Mouse (Mus musculus): ENCODE data around the gene Txn2.

Txn2 gene

GRCm38 (mm10) chr15:77933770-77934169 is 5.0 kb upstream of the Txn2 start:
- DNase-seq (ENCODE audit: low spot score), result peak; percentile 96

- no peak for DNase-seq (ENCODE audit: low spot score)
Observed at GRCm38 (mm10) chr15:77933222-77933621, 4.4 kb upstream of the Txn2 start.

GRCm38 (mm10) chr15:77931689-77932016 is 2.8 kb upstream of the Txn2 start:
- DNase-seq (ENCODE audit: low spot score), result no peak

GRCm38 (mm10) chr15:77930986-77931688 is 2.3 kb upstream of the Txn2 start:
- DNase-seq (ENCODE audit: low spot score), result no peak

- DNase-seq (ENCODE audit: low spot score), result no peak
Observed at GRCm38 (mm10) chr15:77929804-77930203, 998 bp upstream of the Txn2 start.

DNA sequence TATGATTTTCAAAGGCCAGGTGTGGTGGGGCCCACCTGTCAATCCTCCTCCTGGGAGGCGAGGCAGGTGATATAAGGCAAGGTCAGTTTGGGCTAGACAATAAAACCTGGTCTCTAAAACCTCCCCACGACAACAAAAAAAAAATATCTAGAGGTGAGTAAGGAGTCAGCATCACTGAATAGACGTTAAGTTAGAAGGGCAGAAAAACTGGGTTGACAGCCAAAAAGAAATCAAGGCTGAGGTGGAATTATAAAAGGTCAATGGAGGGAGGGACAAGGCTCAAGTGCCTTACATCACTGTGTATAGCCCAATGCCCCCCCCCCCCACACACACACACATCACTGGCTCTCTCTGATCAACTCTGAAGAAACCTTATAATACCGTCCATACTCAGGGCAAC is 715 bp downstream of the Txn2 start:
- no peak for DNase-seq (ENCODE audit: low spot score)

DNA sequence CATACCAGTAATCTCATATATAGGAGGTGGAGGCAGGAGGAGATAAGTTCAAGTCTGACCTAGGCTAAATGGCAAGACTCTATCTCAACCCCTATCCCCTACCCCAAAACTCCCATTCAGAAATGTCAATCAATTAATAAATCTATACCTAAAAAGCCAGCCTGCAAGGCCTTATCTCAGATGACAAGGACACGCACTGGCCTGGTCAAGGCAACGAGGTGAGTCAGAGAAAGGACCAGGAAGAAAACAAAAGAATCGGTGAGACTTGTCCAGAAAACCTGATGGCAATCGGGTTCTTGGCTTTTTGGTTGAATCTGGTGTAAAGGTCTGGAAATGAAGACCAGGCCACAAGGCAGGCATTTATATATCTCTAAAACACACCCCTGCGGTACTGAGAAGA is 1.9 kb downstream of the Txn2 start:
- no peak for DNase-seq (ENCODE audit: low spot score)

GRCm38 (mm10) chr15:77925195-77925594 is 3.6 kb downstream of the Txn2 start:
- DNase-seq (ENCODE audit: low spot score), result no peak

GRCm38 (mm10) chr15:77923267-77924035 is 5.4 kb downstream of the Txn2 start:
- no peak for DNase-seq (ENCODE audit: low spot score)

GRCm38 (mm10) chr15:77922710-77923109 is 6.1 kb downstream of the Txn2 start:
- no peak for DNase-seq (ENCODE audit: low spot score)

DNA sequence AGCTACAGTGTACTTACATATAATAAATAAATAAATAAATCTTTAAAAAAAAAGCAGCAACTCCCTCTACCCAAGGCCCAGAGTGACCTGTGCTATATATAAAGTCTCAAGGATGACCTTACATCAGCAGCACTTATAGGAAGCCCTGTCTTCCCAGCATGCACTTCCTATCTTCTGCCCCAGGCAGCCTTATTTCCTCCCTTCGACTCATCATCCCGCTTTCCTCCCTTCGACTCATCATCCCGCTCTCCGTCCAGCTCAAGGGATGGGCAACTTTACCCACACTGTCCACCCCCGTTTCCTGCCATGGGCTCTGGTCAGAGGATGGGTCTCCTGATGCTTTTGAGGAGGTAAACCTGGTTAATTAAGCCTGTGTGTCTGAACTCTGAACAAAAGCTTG is 7.2 kb downstream of the Txn2 start:
- no peak for DNase-seq (ENCODE audit: low spot score)

GRCm38 (mm10) chr15:77920511-77921462 is 8.0 kb downstream of the Txn2 start:
- no peak for DNase-seq (ENCODE audit: low spot score)

DNA sequence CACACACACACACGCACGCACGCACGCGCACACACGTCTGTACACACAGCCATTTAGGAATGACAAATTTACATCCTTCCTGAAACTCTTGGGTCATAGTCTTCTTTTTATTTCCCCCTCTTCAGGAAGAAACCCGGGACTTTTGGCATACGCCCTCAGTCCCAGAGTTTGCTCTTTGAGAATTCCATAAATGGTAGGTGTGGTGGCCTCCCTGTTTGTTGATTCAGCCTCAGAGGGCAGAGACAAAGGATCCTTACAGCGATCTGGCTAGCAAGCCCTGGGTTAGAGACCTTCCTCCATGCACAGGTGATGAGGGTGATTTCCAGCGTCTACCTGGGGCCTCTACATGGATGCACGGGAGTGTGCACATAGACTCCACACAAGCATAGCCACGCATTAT is 9.4 kb downstream of the Txn2 start:
- no peak for DNase-seq (ENCODE audit: low spot score)

DNA sequence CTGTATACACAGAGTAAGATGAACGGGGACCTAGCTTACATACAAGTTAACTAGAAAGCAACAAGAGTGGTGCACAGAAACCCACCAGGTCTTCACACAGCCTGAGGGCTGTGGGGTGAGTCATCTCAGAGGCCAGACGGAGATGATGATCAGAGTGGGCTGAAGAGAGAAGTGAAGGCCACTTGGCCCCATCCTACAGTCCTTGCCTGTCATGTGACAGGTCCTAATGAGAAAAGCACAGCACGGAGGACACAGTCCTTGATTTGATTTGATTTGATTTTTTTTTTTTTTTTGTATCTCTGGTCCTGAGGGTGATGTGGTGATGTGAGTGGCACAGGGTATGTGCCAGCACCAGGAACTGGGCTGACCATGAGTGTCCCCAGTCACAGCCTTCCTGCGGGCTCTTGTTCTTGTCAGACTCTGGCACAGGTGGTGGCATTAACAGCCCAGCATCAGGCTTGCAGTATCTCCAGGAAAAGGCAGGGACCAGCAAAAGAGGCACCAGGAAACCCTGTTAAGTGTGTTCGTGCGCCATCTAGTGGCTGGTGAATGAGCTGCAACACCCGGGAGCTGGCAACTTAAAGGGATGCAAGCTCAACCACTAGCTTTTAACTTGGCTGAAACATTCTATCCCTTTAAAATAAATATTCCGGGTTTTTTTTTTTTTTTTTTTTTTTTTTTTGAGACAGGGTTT is 11.8 kb downstream of the Txn2 start:
- peak; percentile 88 for DNase-seq (ENCODE audit: low spot score)

GRCm38 (mm10) chr15:77915287-77915686 is 13.5 kb downstream of the Txn2 start:
- DNase-seq (ENCODE audit: low spot score), result no peak

GRCm38 (mm10) chr15:77914507-77914906 is 14.3 kb downstream of the Txn2 start:
- no peak for DNase-seq (ENCODE audit: low spot score)

- DNase-seq (ENCODE audit: low spot score), result no peak
Observed at GRCm38 (mm10) chr15:77913054-77913453, 15.8 kb downstream of the Txn2 start.

DNA sequence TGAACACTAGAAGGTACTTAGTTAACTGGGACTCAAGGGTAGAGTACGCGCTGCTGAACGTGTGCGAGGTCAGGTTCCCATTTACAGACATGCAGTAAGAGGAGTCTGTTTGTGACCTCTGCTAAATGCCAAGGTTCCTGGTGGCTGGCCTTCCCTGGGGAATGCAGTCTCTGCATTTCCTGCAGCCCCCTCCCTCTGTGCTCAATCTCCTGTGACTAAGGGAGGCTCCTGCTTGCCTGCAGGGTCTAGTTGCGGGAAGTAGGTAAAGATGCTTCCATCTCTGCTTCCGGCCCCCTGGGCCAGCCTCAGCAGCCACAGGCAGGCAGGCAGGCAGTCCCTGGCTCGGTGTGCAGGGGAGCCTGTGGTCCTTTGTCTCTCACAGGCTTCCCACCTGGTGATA is 16.2 kb downstream of the Txn2 start:
- no peak for DNase-seq (ENCODE audit: low spot score)

DNA sequence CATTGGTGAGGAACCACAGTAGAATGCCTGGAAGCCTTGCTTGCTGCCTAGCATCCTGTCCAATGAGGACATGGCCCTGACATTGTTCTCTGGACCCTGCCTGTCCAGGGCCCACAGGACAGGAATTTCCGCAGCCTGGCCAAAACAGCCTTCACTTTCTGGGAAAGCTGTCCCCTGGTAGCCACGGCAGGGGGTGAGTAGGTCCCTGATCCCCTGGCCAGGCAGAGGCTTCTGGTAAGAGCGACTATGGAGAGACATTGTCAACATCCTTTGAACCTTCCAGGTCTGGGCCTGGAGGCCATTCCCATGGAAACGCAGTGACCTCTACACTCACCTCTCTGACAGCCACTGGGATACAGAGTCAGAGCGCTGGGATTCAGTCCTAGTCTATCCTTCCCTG is 16.8 kb downstream of the Txn2 start:
- DNase-seq (ENCODE audit: low spot score), result no peak

DNA sequence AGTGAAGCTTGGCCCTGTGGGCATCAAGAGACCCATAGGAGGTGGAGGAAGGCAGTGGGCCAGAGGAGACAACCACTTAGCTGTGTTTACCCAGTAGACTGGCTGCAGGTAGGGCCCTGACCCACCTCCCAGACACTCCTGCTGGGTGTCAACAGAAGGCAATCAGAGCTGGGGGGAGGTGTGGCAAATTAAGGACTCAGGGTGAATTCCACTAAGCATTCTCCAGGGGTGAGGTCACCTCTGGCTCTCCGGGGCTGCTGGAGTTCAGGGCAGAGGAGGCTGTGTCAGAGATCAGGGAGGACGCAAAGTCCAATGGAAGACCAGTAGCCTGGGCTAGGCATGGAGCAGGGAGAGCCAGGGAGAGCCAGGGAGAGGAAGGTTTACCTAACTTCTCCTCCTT is 17.7 kb downstream of the Txn2 start:
- DNase-seq (ENCODE audit: low spot score), result no peak

GRCm38 (mm10) chr15:77907646-77908518 is 20.9 kb downstream of the Txn2 start:
- no peak for DNase-seq (ENCODE audit: low spot score)

All from left cerebral cortex, adult 11 months (tissue).